Mouse (Mus musculus) urinary bladder, postnatal 10 days (tissue): ENCODE measurements around the gene Mrps34.

ENCODE experiments used
- DNase-seq: peaks from one replicate; pipeline ENCODE4 v3.0.0; 2022; ENCODE audit warnings: low spot score

Mrps34 gene

DNA sequence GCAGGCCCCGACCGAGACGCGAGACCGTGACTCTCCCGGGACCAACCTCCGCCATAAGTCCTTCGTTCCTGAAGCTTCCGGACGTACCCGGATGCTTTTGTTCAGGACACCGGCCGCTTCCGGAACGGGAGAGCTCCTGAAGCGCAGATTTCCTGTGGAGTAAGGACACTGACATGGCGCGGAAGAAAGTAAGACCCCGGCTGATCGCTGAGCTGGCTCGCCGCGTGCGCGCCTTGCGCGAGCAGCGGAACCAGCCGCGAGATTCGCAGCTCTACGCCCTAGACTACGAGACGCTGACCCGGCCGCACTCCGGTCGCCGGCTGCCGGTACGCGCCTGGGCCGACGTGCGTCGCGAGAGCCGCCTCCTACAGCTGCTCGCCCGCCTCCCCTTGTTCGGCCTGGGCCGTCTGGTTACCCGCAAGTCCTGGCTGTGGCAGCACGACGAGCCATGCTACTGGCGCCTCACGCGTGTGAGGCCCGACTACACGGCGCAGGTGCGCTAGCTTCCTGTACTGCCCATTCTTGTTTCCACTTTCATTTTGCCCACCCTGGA lies at the start of gene Mrps34, which contains the start of gene Eme2:
TSS of gene Mrps34 (plus strand) at position 122 of the 553 bp plus-strand sequence.
TSS of gene Eme2 (minus strand) at position 93 of the 553 bp plus-strand sequence.
- no peak for DNase-seq

DNA sequence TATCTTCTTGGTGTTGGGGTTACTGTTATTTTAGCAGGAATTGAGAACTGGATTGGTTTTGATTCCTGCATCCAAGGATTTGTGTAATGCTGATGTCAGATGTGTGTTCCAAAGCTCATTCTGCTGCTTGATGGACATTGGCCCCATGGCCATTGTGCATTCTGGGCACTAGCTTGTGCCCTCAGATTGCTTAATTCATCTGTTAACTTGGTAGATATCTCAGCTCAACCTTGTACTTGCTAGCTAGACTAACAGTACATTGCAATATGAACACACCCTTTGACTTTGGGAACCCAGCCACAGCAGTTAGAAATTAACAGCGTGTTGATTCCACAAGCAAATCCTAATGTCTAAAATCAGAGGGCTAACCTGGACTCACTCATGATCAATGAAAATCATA lies 47.5 kb upstream of the Mrps34 start:
- DNase-seq = no peak

DNA sequence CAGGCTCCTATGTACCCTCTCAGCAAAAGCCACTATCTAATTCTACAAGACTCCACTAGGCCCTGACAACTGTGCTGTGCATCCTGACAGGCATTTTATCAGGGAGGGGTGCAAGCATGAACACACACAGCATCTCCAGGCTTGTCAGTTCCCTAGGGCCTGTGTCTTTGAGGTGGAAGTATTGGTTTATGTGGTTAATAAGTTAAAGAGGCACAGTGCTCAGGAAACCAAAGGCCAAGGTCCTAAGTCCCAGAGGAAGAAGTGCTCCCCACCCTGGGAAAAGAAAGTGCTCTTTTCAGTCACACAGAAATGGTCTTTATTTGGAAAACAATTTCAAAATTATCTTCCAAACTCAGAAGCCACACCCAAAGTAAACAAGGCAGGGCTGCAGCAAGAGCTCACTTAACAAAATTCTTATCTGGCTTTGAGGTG lies 46.3 kb upstream of the Mrps34 start:
- no peak for DNase-seq

DNA sequence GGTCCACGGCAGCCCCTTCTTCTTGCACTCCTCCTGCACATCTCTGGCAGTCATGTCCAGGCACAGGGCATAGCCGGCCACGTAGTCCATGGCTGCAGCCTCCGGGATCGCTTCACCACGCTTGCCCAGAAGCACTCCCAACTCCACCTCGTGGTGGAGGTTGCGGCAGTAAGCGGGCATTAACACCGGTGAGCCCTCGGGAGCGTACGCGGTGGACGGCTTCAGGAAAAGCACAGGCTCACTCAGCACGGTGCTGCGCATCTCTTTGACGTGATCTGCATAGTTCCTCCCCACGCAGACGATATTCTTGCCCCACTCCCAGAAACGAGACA lies 45.2 kb upstream of the Mrps34 start:
- DNase-seq = no peak

DNA sequence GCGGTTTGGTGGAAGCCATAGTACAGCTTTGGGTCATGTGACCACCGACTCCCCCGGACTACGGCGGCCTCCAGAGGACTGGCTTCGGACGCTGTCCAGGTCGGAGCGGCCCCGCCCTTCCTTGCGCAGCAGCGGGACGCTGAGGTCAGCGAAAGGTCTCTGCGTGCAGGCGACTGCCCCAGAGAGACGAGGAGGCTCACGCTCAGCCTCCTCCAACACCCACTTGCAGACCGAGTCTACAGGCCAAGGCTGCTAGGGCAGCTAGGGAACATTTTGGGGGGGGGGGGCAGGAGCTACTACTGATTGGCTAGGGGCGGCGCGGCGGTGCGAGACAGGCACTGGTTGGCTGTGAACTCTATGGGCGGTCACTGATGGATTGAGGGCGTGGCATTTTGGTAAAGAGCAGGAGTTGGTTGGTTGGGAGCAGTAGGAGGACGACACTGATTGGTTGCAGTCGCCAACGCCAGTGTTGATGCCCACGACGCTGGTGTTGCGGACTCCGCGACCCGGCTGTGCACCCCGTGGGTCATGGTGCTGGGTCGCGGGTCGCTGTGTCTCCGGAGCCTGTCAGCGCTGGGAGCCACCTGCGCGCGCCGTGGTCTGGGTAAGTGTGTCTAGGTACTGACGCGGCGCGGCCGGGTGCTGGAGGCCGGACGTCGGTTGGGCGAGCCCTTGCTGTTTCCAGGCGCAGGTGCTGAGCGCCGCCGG lies 44.7 kb upstream of the Mrps34 start, which contains the start of gene Fahd1:
TSS of gene Fahd1 (minus strand) at position 300 of the 708 bp plus-strand sequence.
- DNase-seq = peak; percentile 75

DNA sequence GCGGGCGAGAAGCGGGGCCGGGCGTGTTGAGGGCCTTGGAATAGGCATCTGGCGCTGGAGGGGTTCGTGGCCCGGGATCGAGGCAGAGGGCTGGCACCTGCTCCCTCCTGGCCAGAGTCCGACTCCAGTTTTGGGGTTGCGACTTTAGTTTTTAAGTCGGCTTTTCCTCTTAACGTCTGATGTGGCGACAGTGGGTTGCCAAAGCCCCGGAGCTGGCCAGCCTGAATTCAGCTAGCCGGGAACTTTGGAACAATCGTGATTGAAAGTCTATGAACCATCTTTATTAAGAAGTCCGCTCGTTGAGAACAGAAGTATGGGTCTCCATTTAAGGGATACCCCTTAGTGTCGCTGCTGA lies 44.2 kb upstream of the Mrps34 start:
- DNase-seq = no peak

DNA sequence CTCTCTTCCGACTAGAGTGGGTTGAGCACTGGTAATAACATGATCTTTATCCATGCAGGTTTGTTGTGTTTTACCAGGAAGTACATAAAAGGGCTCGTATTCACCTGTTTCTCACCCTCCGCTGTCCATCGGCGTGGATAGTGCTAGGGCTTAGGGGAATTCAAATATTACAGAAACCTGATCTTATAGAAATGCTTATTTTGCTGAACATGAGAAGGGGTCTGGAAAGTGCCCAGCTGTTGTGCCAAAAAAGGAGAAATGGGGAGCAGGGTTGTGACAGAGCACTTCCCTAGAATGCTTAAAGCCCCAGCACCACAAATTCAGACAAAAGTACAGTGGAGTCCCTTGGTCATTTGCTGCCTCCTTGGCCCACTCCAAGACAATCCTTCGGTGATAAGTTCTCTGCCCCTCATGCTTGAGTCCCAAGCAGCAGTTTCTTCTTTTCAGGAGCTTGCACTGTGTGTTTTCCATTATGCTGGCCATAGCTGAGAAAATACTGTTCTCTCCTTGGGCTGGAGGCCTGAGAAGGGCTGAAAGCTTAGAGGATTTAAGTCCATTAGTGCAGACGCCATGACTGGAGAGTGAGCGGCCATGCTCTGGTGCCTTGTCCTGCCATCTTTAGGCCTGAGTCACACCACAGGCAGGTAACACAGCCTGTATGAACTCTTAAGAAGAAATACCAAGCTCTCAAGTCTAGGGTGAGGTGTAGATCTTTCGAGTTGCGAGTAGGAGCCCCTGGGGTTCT lies 43.4 kb upstream of the Mrps34 start:
- DNase-seq = no peak

DNA sequence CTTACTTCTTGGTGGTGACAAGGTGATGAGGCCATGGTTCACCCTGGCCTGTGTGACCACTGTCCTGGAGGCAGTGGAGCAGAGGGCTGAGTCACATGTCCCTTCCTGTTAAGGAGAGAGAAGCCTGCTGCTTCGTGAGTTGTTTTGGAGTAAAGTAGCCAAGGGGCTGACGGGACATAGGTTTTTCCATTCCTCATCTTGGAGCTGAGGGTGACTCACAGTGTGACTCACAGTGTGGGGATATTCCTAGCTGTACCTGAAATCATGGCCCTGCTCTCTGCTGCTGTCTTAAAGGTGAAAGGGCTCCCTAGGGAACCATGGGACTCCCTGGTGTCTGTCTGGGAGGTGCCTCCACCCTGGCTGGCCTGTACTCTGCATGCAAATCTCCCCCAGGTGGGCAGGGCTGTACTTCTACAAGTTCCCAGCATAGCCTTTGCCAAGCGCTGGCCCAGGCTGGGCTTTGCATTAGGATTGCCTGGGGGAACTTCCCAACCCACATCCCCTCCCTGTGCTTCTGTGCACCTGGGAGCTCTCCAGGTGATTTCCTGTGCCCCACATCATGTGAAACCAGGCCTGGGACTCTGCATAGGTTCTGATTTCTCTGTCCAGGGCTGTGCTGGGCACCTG lies 39.0 kb upstream of the Mrps34 start:
- DNase-seq = no peak

DNA sequence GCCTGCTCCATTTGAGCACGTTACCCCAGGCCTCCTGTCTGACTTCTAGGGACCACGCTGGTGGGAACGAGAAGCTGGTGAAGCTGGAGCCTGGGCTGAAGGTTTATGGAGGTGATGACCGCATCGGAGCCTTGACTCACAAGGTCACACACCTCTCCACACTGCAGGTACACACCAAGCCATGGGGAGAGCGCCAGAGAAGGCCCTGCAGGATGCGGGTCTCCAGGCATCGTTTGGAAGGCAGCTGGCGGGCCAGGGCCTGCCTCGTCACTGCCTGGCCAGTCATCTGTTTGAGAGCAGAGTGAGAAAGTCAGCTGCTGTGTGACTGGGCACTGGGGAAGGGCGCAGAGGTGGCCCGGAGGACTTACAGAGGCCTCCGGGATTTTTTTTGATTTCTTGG lies 38.3 kb upstream of the Mrps34 start:
- no peak for DNase-seq

DNA sequence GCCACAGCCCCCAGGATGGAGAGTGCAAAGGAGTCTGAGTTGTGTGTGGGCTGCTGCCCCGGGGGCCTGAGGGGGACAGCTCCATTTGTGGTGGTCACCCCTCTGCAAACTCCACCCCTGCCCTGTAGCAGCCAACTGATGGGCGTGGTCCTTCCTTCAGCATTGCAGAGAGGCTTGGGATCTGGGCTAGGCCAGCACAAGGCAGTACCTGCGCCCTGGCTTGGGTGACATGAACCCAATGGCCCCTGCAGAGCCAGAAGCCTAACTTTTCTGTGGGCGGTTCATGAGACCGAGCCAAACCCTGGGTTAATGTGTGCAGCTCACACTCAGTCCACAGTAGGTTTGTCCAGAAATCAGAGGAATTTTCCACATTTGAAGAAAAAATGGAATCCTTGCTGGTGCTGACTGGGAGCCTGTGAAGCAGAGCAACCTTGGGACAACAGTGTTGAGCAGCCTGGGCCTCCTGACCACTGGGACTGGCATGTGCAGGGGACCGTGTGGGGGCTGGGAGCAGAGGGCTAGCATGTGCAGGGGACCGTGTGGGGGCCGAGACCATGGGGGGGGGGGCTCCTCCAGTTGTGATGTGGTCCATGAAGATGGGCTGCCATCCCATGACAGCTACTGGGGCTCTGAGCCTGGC lies 37.0 kb upstream of the Mrps34 start:
- DNase-seq = no peak

DNA sequence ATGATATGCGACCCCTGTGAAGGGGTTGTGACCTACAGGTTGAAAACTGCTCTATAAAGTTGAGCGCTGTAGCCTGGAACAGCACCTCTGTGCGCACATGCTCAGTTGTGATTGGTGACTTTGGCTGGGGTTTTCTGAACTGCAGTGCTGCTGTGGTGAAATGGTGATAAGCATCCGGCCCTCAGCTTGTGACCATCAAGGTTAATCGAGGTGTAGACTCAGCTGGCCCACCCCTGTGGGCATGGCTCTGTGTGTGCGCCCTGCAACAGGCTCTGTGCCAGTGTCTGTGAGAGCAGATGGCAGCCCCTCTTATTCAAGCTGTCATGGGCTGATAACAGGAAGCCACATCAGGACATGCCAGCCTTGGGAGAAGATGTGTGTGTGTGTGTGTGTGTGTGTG lies 35.9 kb upstream of the Mrps34 start:
- DNase-seq = no peak

DNA sequence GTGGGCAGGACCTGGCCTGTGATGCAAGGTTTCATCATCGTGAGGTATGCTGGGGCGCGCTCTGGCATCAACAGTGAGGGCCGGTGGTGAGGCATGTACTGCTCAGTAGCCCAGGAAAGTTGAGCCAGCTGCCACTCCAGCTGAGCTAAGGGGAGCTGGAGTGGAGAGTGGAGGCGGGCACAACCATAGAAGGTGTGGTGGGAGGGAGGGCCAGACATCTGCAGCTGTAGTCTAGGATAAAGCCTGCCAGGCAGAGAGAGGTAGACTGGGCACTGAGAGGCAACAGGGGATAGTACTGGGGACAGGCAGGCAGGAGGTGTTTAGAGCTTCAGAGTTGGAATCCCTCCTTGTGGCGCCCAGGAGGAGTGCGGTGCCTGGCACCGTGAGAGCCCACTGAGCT lies 34.8 kb upstream of the Mrps34 start:
- DNase-seq = no peak

DNA sequence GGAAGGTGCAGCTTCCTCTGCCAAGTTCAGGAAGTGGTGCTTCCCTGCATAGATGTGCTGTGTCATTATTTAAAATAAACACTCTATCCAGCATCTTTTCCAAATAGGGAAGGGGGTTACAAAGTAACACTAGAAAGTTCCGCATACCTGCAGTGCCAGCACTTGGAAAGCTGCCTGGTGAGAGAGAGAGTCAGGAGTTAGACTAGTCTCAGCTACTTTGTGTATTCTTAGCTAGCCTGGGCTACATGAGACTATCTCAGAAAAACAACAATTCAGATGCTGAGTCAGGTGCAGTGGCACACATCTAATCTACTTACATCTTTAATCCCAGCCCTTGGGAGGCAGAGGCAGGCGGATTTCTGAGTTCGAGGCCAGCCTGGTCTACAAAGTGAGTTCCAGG lies 33.1 kb upstream of the Mrps34 start:
- no peak for DNase-seq

DNA sequence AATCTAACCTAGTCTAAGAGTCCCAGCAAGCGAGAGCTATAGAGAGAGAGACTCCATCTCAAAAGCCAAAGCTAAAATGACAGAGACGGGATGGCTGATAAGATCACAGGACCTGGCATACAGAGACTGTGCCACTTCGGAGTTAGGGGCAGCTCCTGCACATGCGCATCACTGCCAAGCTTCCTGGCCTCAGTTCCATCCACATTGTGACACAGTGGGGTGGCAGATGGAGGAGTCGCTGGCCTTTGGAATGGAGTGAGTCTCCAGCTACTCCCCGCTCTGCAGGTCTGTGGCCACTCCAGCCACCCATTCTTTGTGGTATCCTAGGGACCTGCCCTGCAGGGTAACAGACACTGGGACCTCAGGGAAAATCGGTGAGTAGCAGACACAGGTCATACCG lies 29.1 kb upstream of the Mrps34 start, which contains the start of gene Igfals:
TSS of gene Igfals (plus strand) at position 222 of the 400 bp plus-strand sequence.
- DNase-seq = no peak

DNA sequence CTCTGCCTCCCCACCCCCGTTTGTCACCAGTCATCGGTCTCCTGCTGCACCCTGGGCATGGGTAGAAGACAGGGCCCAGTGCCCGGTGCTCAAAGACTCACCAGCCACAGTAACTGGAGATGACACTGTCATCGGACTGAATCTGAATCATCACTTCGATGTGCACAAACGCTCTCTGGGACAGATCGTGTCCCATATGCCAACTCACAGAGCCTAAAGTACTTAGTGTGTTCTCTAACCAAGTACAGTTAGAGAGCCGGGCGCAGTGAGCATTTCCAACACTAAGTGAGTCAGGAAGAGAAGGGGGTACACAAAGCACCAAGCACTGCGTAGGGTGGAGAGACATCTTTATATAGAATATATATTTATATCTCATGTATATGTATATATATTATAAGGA lies 27.0 kb upstream of the Mrps34 start:
- DNase-seq = no peak

DNA sequence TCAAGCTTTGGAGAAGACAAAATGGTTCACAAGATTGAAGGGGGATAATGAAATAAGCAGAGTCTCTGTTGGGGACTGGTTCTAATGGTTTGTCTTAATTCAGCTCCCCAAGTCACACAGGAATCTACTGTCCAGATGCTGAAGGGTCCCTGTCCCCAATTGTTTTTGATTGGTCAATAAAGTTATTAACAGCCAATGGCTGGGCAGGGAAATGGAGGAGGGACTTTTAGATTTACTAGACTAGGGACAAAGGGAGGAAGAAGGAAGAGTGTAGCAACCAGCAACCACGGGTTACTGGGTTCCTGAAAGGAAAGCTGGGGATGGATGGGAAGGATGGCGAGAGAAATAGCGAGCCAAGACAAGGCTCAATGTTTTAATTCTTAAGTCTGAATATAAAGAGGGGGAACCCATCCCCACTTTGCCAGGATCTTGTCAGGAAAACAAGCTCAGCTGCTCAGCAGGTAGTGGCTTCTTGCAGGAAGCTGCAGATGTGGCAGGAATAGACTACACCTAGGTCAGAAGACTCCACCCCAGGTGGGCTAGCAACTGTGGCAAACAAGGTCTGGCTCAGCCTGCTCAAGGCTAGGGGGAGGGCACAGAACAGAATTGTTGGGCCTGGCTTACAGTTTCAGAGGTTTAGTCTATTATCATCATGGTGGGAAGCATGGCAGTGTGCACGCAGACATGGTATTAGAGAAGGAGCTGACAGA lies 21.1 kb upstream of the Mrps34 start:
- no peak for DNase-seq

DNA sequence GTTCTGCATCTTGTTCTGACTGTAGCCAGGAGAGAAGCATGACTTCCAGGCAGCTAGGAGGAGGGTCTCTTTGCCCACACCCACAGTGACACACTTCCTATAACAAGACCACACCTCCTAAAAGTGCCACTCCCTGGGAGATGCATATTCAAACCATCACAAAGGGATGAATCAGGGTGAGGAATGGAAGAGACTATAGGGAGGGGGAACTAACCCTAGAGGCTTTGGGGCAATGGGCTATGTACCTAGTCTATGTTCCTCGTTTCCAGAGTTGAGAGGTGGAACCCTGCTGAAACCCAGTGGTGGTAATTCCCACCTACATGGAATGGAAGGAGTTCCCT lies 20.5 kb upstream of the Mrps34 start:
- no peak for DNase-seq

DNA sequence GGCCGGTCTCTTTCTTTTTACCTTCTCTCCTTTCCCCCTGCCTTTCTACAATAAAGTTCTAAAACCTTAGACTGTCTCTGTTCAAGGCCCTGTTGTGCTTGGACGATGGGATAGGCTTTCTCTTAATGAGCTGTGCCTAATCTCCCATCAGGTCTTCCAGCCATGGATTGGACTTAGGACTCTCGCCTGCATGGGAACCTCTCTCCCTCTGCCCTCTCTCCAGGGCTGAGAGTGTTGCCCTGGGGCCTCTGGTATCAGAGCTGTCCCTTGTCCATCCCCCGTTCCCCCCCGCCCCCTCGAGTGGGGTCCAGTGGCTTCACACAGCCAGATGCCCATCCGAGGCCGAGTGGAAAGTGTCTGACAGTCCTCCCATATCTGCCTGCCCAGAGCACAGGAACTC lies 19.9 kb upstream of the Mrps34 start:
- DNase-seq = no peak

DNA sequence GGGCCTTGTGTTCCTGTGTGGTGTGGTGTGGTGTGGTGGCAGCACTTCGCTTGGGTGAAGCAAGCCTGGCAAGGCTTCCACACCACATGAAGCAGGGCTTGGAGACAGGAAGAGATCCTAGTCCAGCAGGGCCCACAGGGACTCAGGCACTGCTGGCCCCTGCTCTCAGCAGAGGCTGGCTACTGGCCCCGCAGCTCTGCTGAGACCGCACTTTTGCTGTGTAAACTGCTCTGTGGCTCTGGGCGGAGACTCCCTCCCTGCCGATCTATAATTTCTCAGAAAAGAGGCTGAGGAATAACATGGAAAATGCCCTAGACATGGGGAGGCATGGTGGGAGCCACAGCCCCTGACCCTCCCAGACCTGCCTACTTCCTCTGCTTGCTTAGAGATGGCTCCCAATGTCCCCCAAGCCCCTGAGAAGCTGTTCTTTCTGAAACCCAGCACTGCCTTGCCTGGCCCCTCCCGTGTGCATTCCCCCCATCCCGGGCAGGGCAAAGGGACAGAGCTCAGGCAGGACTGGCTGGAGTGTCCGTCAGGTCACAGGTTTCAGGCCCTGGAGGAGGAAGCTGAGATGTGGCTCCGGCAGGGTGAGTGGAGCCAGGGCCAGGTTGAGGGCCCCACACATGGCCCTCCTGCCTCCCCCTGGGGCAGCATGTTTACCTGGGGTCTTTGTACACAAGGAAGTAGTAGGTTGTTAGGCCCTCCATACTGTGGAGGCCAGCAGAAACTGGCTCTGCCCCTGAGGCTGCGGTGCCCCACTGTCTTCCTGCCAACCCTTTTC lies 17.4 kb upstream of the Mrps34 start:
- no peak for DNase-seq

DNA sequence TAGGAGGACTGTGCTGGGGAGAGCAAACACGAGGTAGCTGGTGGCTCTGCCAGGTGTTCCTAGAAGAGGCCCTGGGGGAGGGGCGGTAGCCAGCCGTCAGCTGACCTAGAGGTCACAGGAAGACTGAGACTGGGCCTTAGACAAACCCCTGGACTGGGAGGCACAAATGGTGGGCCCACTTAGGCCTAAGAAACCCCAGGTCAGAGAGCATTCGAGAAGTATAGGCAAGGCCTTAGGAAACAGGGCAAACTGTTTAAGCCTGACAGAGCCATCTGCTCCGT lies 16.9 kb upstream of the Mrps34 start:
- no peak for DNase-seq

DNA sequence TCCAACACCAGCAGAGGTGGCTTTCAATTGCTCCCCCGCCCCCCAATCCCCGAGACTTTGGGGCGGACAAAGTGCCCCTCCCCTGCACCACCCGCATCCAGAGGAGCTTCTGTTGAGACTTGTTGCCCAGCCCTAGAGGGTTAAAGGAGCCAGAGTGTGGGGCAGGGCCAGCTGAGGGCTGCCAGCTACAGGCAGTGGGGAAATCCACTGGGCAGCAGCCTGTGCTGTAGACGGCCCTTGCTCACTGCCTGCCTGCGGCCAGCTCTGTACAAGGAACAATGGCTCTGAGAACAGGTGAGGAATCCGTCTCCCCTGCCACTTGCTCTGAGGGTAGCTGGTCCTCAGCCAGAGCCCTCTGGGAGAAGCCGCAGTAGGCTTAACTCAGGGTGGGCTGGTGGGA lies 16.4 kb upstream of the Mrps34 start:
- DNase-seq = no peak
